Mouse (Mus musculus) MEL (cell line): ENCODE results near the gene Gm4131. TPM values are rescaled to one million over a fixed set of nuclear protein-coding genes. Genes with fewer than 3 reads are reported as not detected.

Experiments used
- DNase-seq: peaks from one replicate; pipeline ENCODE4 v3.0.0; 2011; ENCODE audit warnings: low read depth, low spot score
- H3K27ac ChIP-seq: 2 replicates; pipeline ENCODE4 v1.5.1; 2012; ENCODE audit warnings: low read depth, mild to moderate bottlenecking, control low read depth, low read length, moderate library complexity; ENCODE audit not compliant: control insufficient read depth
- H3K27me3 ChIP-seq, 2 experiments: fragments of 150-350 bp in 1 of 2; sonication (generic) in 1 of 2; 2 replicates each; pipeline ENCODE4 v1.6.1; 2012; ENCODE audit warnings: low read length in 2 of 2, mild to moderate bottlenecking in 2 of 2, improper control_type of control experiment in 1 of 2, moderate library complexity in 1 of 2; ENCODE audit not compliant: insufficient read depth in 2 of 2, control insufficient read depth in 1 of 2
- H3K36me3 ChIP-seq, 2 experiments: 2 replicates each; pipeline ENCODE4 v1.6.1; 2012 to 2014; ENCODE audit warnings: low read length in 2 of 2, improper control_type of control experiment in 1 of 2, inconsistent platforms in 1 of 2, mild to moderate bottlenecking in 1 of 2; ENCODE audit not compliant: insufficient read depth in 2 of 2, control insufficient read depth in 1 of 2
- H3K4me1 ChIP-seq, 2 experiments: fragments of 150-350 bp in 1 of 2; sonication (generic) in 1 of 2; 2 replicates each; pipeline ENCODE4 v1.6.1; 2012; ENCODE audit warnings: low read length in 2 of 2, improper control_type of control experiment in 1 of 2, mild to moderate bottlenecking in 1 of 2; ENCODE audit not compliant: insufficient read depth in 2 of 2, control insufficient read depth in 1 of 2
- H3K4me3 ChIP-seq, 2 experiments: fragments of 150-350 bp in 1 of 2; sonication (generic) in 1 of 2; 2 replicates each; pipeline ENCODE4 v1.5.1; 2012; ENCODE audit warnings: low read depth in 2 of 2, low read length in 2 of 2, mild to moderate bottlenecking in 2 of 2, moderate library complexity in 2 of 2, control low read depth in 1 of 2, improper control_type of control experiment in 1 of 2; ENCODE audit not compliant: control insufficient read depth in 1 of 2, insufficient read depth in 1 of 2
- H3K79me2 ChIP-seq: 2 replicates; pipeline ENCODE4 v1.6.1; 2012; ENCODE audit warnings: mild to moderate bottlenecking, low read length, moderate library complexity; ENCODE audit not compliant: control insufficient read depth, poor library complexity, insufficient read depth
- H3K9ac ChIP-seq: 2 replicates; pipeline ENCODE4 v1.6.1; 2012; ENCODE audit warnings: low read depth, mild to moderate bottlenecking, control low read depth, low read length, moderate library complexity; ENCODE audit not compliant: control insufficient read depth, poor library complexity, severe bottlenecking
- H3K9me3 ChIP-seq: fragments of 150-350 bp; sonication (generic); replicated peaks from 2 replicates; pipeline ENCODE4 v1.6.1; 2012; ENCODE audit warnings: mild to moderate bottlenecking, low read length, improper control_type of control experiment, moderate library complexity; ENCODE audit not compliant: insufficient read depth
- BHLHE40 ChIP-seq: IDR thresholded peaks from 2 replicates; pipeline ENCODE4 v1.6.1; 2012; ENCODE audit warnings: low read depth, mild to moderate bottlenecking, inconsistent platforms, low read length, improper control_type of control experiment, borderline replicate concordance
- CHD1 ChIP-seq: IDR thresholded peaks from 2 replicates; pipeline ENCODE4 v1.6.1; 2012; ENCODE audit warnings: low read depth, mild to moderate bottlenecking, inconsistent platforms, low read length, improper control_type of control experiment
- CHD2 ChIP-seq: IDR thresholded peaks from 2 replicates; pipeline ENCODE4 v1.6.1; 2011; ENCODE audit warnings: low read length, improper control_type of control experiment
- EP300 ChIP-seq, 2 experiments: IDR thresholded peaks; 2 replicates each; pipeline ENCODE4 v1.6.1; 2011; ENCODE audit warnings: improper control_type of control experiment in 2 of 2, low read length in 2 of 2, low read depth in 1 of 2, mild to moderate bottlenecking in 1 of 2
- GATA1 ChIP-seq: IDR thresholded peaks from 2 replicates; pipeline ENCODE4 v1.6.1; 2011; ENCODE audit warnings: low read depth, low read length, improper control_type of control experiment
- HCFC1 ChIP-seq: IDR thresholded peaks from 2 replicates; pipeline ENCODE4 v1.6.1; 2012; ENCODE audit warnings: low read depth, mild to moderate bottlenecking, inconsistent platforms, low read length, improper control_type of control experiment, moderate library complexity
- JUND ChIP-seq: IDR thresholded peaks from 2 replicates; pipeline ENCODE4 v1.6.1; 2011; ENCODE audit warnings: low read depth, mild to moderate bottlenecking, improper control_type of control experiment, low read length
- MYB ChIP-seq: IDR thresholded peaks from 2 replicates; pipeline ENCODE4 v1.6.1; 2011; ENCODE audit warnings: mild to moderate bottlenecking, low read depth, low read length, improper control_type of control experiment
- MYC ChIP-seq: IDR thresholded peaks from 2 replicates; pipeline ENCODE4 v1.6.1; 2011; ENCODE audit warnings: low read depth, mild to moderate bottlenecking, low read length, improper control_type of control experiment, moderate library complexity
- NELFE ChIP-seq: IDR thresholded peaks from 2 replicates; pipeline ENCODE4 v1.6.1; 2011; ENCODE audit warnings: low read depth, low read length, improper control_type of control experiment
- NRF1 ChIP-seq: IDR thresholded peaks from 2 replicates; pipeline ENCODE4 v1.6.1; 2014; ENCODE audit warnings: low read depth, mild to moderate bottlenecking, inconsistent platforms, low read length, improper control_type of control experiment, moderate library complexity; ENCODE audit not compliant: poor library complexity, insufficient read depth, severe bottlenecking
- POLR2A ChIP-seq, 2 experiments: IDR thresholded peaks; 2 replicates each; pipeline ENCODE4 v1.6.1; 2011 to 2012; ENCODE audit warnings: low read length in 2 of 2, mild to moderate bottlenecking in 2 of 2, control low read depth in 1 of 2, improper control_type of control experiment in 1 of 2, low read depth in 1 of 2, moderate library complexity in 1 of 2; ENCODE audit not compliant: control insufficient read depth in 1 of 2, insufficient read depth in 1 of 2, poor library complexity in 1 of 2
- POLR2AphosphoS2 ChIP-seq: IDR thresholded peaks from 2 replicates; pipeline ENCODE4 v1.6.1; 2011; ENCODE audit warnings: low read length, improper control_type of control experiment
- SMC3 ChIP-seq: IDR thresholded peaks from 2 replicates; pipeline ENCODE4 v1.6.1; 2011; ENCODE audit warnings: low read depth, low read length, improper control_type of control experiment
- UBTF ChIP-seq: IDR thresholded peaks from 2 replicates; pipeline ENCODE4 v1.6.1; 2012; ENCODE audit warnings: low read depth, mild to moderate bottlenecking, inconsistent platforms, low read length, improper control_type of control experiment, moderate library complexity, borderline replicate concordance; ENCODE audit not compliant: insufficient read depth
- ZMIZ1 ChIP-seq: IDR thresholded peaks from 2 replicates; pipeline ENCODE4 v1.6.1; 2012; ENCODE audit warnings: low read depth, mild to moderate bottlenecking, inconsistent platforms, low read length, improper control_type of control experiment, moderate library complexity
- ZNF384 ChIP-seq: IDR thresholded peaks from 2 replicates; pipeline ENCODE4 v1.6.1; 2012; ENCODE audit warnings: low read depth, mild to moderate bottlenecking, inconsistent platforms, low read length, improper control_type of control experiment
- polyA plus RNA-seq, 2 experiments: library from polyadenylated mRNA; stranded (reverse) in 1 of 2; unstranded in 1 of 2; fragments of >175 nt in 1 of 2; fragments of >200 nt in 1 of 2; gene quantifications; 2 replicates each; pipeline versions ENCODE4 v1.2.1 to v1.2.4; 2012; ENCODE audit warnings: low replicate concordance in 2 of 2, low read depth in 1 of 2; ENCODE audit not compliant: insufficient read length in 2 of 2, insufficient read depth in 1 of 2, missing spikeins in 1 of 2
- total RNA-seq: library from RNA; depleted of rRNA; stranded (reverse); fragments of 300-350 nt; gene quantifications from 2 replicates; pipeline ENCODE4 v1.2.3, GENCODE M21; 2012

The Gm4131 gene
- total and polyA plus RNA-seq, 3 experiments = not detected

GRCm38 (mm10) chr14:62512845-62513244 lies 53.9 kb downstream of the Gm4131 start (continued):
- TF ChIP-seq BHLHE40 = no peak
- TF ChIP-seq EP300 (IDR thresholded peaks at IDR 0.05; ENCODE audit: low read depth in 1 of 2, low read length in 2 of 2) = no peak

- DNase-seq = no peak
- Histone ChIP-seq H3K9me3 (no peaks in the 10 kb centered on the region), H3K4me3 (no peak overlapping the region), H3K79me2 (no peaks in the 10 kb centered on the region), H3K27ac (no peak overlapping the region), H3K27me3 (no peaks in the 10 kb centered on the region; a peak in 1 of 4 replicates), H3K4me1 (no peaks in the 10 kb centered on the region), H3K9ac (no peak overlapping the region), H3K36me3 (no peaks in the 10 kb centered on the region)
- TF ChIP-seq ZNF384 = no peak
- no peak for TF ChIP-seq ZMIZ1
Observed at GRCm38 (mm10) chr14:62509350-62509749, 57.4 kb downstream of the Gm4131 start.

GRCm38 (mm10) chr14:62506261-62506660 lies 60.5 kb downstream of the Gm4131 start:
- Histone ChIP-seq H3K4me1 (no peaks in the 10 kb centered on the region), H3K9ac (no peak overlapping the region), H3K4me3 (no peak overlapping the region), H3K9me3 (no peaks in the 10 kb centered on the region), H3K79me2 (no peaks in the 10 kb centered on the region), H3K27me3 (no peaks in the 10 kb centered on the region; a peak in 1 of 4 replicates), H3K27ac (no peak overlapping the region)
- DNase-seq = no peak
- TF ChIP-seq EP300 (IDR thresholded peaks at IDR 0.05; ENCODE audit: low read depth in 1 of 2, low read length in 2 of 2) (no peak), MYB (no peak), CHD1 (no peak), HCFC1 (no peak), JUND (no peak), MYC (no peak), UBTF (no peak), NRF1 (no peak), CHD2 (no peak), NELFE (no peak), SMC3 (no peak), POLR2A (IDR thresholded peaks at IDR 0.05; ENCODE audit: control insufficient read depth in 1 of 2, insufficient read depth in 1 of 2, low read depth in 1 of 2, low read length in 2 of 2, poor library complexity in 1 of 2) (no peak), POLR2AphosphoS2 (no peak), GATA1 (no peak)
- TF ChIP-seq, all 39 proteins: peak for 0
- no peaks in the 10 kb centered on the region for H3K36me3 ChIP-seq
